Mouse (Mus musculus) right cerebral cortex, postnatal 36 days (tissue): Measurements from ENCODE around the gene Cdhr1.
"Not testable (repeated sequence)": the region's sequence is repeated elsewhere in the genome, so short reads cannot be mapped to it uniquely, and the experiment has no call there.

ENCODE experiments used
- DNase-seq, 2 experiments: peaks; one replicate each; pipeline ENCODE4 v3.0.0; 2022; ENCODE audit warnings: low spot score in 2 of 2, mixed read lengths in 1 of 2

Cdhr1 gene

GRCm38 (mm10) chr14:37097956-37098530 lies at the start of gene Cdhr1:
Cdhr1 (minus strand) TSS chr14:37098347.
- no peak for DNase-seq

DNA sequence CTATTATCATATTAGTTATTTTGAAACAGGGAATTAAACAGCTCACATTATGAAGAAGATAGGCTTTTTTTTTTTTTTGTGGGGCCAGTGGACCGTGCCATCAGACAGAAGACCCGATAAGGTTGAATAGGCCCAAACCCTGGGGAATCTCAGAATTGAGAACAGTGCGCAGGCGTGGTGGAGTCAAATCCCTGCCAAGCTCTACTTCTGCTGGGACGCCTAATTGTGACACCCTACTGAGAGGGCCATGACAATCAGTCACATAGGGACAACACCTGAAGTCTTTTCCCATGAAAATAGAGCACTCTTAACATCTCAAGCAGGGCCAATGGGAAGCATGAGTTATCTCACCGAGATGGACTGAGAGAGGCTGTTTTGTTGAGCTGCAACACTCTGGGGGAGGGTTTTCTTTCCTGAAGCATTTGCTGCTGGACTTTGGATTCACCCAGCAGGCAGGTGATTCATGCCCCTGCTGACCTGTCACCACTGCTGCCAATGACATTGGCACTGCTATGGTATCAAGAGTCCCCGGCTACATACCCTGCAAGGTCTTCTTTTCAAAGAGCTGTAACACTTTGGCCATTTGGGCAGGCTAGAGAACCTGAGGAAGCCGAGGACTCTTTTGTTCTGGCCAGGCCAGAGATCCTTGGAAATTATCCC lies 41.0 kb upstream of the Cdhr1 start:
- no peak for DNase-seq

- DNase-seq: not testable (repeated sequence)
Measured at GRCm38 (mm10) chr14:37137596-37137995, 39.4 kb upstream of the Cdhr1 start.

DNA sequence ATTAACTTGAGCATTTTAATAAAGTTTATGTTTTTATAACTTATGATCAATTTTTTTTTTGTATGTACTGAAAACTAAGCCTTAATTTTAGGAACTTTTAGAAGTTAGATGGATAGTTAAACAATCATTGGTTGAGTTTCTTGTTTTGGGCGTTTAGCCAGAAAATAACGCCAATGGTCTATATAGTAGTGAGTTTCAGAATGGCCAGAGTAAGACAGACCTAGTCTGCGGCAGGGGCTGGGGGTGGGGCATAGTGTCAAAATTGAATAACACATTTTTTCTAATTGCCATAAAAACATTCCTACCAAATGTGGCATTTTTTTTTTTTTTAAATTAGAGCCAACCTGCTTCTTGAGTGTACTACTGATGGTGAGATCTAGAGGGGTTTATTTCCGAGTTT lies 38.0 kb upstream of the Cdhr1 start:
- no peak for DNase-seq

GRCm38 (mm10) chr14:37135671-37136070 lies 37.5 kb upstream of the Cdhr1 start:
- DNase-seq: no peak

- DNase-seq: peak; percentile 99
Measured at GRCm38 (mm10) chr14:37135127-37135593, 37.0 kb upstream of the Cdhr1 start, which contains the start of gene Ghitm. Ghitm (minus strand) TSS chr14:37135272.

- DNase-seq: peak in 1 of 2 experiments; percentile 28
Measured at GRCm38 (mm10) chr14:37134304-37135126, 36.4 kb upstream of the Cdhr1 start.

DNA sequence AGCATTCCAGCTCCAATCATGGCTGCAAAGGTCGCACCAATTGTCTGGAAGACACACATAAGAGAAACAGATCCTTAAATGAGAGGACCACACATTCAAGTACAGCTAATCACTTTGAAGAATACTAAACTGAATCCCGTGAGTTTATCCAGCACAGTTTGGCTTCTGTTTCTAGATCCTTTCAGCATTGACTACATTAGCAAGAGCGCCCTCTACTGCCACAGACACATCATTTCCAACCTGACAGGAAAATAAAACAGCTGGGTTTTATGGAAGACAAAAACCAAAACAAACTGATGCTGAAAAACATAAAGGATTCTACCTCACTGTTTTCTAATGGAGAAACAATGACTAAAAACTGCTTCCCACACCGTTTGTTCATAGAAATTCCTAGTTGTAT lies 29.5 kb upstream of the Cdhr1 start:
- no peak for DNase-seq

DNA sequence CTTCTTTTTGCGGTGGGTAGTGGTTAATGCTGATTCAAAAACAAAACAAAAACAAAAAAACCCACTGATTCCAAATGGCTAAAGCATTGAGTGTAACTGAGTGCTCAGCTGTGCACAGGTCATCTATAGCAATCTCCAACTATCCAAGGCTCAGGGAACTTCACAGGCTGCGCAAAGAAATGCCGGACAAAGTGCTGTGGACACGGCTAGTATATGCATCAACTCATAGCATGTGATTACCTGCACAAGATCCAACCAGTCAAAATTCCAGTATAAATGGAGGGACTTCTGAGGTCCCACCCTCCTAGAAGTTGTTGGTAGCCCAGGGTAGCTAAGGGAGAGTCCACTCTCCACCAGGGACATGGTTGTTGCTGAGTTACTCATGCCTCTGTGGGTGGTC lies 21.1 kb upstream of the Cdhr1 start:
- DNase-seq: no peak

- no peak for DNase-seq
Measured at GRCm38 (mm10) chr14:37113922-37114321, 15.8 kb upstream of the Cdhr1 start, which contains the start of gene 2610528A11Rik. 2610528A11Rik (minus strand) TSS chr14:37114022.

GRCm38 (mm10) chr14:37112931-37113330 lies 14.8 kb upstream of the Cdhr1 start:
- DNase-seq: no peak

- no peak for DNase-seq
Measured at GRCm38 (mm10) chr14:37111371-37111770, 13.2 kb upstream of the Cdhr1 start.

DNA sequence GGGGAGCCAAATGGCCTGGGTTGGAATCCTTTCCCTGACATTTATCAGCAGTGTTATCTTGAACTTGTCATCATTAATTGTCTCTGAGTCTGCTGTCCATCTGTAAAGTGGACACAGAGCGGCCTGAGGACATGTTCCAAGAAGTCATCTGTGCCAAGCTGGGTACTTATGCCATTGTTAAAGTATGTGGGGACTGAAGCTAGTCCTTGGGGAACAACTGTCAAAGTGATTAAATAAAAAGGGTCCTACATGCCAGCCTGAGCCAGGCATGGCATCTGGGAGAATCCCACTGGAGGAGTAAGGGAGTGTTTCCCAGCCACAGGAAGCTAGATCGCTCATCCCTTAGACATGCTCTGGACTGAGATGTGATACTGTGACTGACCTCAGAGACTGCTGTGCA lies 12.3 kb upstream of the Cdhr1 start:
- no peak for DNase-seq

- DNase-seq: no peak
Measured at GRCm38 (mm10) chr14:37109975-37110374, 11.8 kb upstream of the Cdhr1 start.

DNA sequence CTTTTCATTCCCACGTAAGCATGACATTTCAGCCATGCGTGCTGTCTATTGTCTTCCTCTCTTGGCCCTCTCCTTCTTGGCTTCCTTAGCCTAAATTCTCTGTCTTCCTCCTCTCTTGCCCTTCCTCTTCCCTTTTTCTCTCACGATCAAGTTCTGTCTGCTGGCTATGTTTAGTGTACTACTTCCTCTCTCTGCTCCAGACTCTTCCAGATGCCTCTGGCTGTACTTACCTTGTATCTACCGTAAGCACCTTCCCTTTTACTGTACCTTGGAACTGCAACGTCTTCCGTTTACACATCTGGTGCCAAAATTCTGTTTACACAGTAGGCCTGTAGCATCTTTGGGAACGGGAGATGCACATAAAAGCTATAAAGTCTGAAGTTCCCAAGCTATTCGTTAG lies 11.3 kb upstream of the Cdhr1 start:
- no peak for DNase-seq

- no peak for DNase-seq
Measured at GRCm38 (mm10) chr14:37105846-37106245, 7.7 kb upstream of the Cdhr1 start.

GRCm38 (mm10) chr14:37104747-37105146 lies 6.6 kb upstream of the Cdhr1 start:
- DNase-seq: no peak

DNA sequence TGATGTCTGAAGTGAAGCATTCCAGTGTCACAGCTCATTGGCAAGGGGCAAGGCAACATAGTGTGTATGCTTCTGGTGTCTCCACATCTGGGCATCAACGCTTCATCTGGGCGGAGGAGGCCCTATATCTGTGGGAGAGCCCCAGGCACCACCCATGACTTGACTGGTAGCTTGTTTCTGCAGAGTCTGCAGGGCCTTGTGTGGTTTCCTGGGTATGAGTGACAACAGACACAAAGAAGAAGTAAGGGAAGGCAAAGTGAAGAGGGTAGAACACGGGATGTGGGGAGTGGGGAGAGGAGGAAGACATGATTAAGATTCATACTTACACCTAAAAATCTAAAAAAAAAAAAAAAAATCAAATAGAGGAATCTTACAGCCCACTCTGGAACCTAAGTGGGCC lies 4.3 kb upstream of the Cdhr1 start:
- DNase-seq: no peak

DNA sequence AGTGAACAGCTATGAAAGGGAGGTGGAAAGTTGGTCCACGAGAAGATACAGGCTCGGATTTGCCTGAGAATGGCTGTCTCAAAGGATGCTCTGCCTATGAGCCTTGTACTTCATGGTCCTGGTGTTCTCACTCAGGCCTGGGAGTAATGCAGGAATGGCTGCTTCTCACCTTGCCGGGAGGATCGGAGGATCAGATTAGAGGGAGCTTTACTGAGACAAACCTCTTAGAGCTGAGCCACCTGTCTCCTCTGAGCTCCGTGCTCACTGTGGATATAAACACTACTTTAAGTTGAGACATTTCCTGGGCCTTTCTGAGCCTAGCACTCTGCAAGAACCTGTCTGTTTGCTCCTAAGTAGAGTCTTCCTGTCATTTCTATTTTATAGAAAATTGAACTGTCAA lies 3.4 kb upstream of the Cdhr1 start:
- DNase-seq: no peak

- DNase-seq: no peak
Measured at GRCm38 (mm10) chr14:37095556-37095955, 2.6 kb downstream of the Cdhr1 start.

DNA sequence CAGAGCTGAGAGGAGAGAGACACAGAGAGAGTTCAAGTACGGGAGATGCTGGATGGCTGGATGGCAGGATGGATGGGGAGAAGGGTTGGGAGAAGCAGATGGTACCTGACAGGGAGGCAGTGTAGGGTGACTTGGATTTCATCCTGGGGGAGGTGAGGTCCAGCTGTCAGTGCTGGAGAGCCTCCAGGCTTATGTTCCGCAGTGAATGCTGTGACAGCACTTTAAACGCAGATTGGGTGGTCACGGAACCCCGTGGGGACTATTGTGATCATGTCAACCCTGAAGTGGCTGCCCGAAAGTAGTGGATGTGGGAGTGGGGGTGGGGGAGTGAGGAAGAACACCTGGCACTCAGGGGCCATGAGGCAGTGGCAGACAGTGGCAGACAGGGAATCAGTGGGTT lies 3.7 kb downstream of the Cdhr1 start:
- DNase-seq: no peak

- DNase-seq: no peak
Measured at GRCm38 (mm10) chr14:37083755-37084154, 14.4 kb downstream of the Cdhr1 start.

GRCm38 (mm10) chr14:37080724-37081123 lies 17.4 kb downstream of the Cdhr1 start:
- no peak for DNase-seq
